Mouse (Mus musculus) natural killer cell, adult 2 months (primary cell): ENCODE measurements at regions not wholly inside any gene's neighbourhood (a gene's known extent, or its start where the extent isn't known, plus 50 kb on each side); places are given as distances from the start of the nearest gene placed in this dataset.

Experiments
- DNase-seq, 2 experiments: peaks; one replicate each; pipeline ENCODE4 v3.0.0; 2022; ENCODE audit warnings: low spot score in 2 of 2

DNA sequence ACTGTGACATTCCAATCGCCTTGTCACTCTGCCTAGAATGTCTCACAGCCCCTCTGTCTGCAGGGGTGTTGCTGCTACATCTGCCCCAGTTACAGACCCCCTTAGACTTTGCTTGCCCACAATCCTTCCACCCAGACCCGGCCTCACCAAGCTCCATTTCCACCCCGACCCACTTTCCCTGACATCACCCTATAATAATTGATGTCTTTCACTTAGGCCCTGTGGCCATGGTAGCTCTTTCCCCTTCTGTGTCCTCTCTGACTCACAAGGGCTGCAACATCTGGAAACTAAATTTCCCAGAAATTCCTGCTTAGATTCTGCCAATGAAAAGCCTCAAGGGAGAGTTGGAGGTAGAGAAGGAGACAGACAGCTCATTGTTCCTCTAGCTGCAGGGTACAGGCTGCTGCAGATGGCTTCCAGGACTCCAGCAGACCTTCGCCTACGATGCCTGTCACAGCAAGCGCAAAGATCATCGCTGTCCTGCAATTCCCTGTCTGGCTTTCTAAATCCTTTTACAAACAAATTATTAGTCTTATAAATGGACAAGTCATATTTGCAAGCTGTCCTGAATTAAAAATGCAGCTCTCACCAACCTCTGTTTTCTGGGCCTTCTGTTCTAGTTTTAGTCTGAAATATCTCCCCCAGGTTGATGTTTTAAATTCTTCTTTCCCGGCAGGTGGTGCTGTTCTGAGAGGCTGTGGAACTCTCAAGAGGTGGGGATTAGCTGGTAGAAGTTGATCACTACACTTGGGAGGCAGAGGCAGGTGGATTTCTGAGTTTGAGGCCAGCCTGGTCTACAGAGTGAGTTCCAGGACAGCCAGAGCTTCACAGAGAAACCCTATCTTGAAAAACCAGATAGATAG is 104.9 kb upstream of the Oxgr1 start:
- no peak for DNase-seq

DNA sequence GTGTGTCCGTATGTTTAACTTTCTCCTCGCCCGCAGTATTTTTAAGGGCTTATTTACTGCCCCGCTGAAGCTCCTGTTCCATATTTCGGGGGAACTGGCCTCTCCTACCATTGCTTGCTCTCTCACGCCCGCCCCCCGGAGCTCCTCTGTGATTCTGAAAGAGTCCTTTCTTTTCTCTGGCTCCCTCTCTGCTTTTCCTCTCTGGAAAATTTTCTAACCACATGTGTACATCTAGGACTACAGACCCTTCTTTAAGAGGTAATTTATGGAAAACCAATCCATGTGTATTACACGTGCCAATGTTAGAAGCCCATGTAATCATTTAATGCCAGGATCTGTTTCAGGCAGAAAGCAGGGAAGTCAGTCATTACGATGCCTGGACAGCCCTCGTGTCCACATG is 106.6 kb upstream of the Oxgr1 start:
- no peak for DNase-seq

GRCm38 (mm10) chr14:120149341-120149741 is 107.1 kb upstream of the Oxgr1 start:
- no peak for DNase-seq

GRCm38 (mm10) chr14:120150589-120150988 is 108.4 kb upstream of the Oxgr1 start:
- no peak for DNase-seq

- DNase-seq, result no peak
These were observed 112.2 kb upstream of the Oxgr1 start for GRCm38 (mm10) chr14:120154413-120154812.

- no peak for DNase-seq
These were observed 111.3 kb upstream of the Mbnl2 start for GRCm38 (mm10) chr14:120164184-120164583.

GRCm38 (mm10) chr14:120165496-120166045 is 109.9 kb upstream of the Mbnl2 start:
- DNase-seq, result no peak

GRCm38 (mm10) chr14:120170733-120171132 is 104.7 kb upstream of the Mbnl2 start:
- no peak for DNase-seq

GRCm38 (mm10) chr14:120172058-120172457 is 103.4 kb upstream of the Mbnl2 start:
- no peak for DNase-seq

GRCm38 (mm10) chr14:120172844-120173243 is 102.6 kb upstream of the Mbnl2 start:
- DNase-seq, result no peak

DNA sequence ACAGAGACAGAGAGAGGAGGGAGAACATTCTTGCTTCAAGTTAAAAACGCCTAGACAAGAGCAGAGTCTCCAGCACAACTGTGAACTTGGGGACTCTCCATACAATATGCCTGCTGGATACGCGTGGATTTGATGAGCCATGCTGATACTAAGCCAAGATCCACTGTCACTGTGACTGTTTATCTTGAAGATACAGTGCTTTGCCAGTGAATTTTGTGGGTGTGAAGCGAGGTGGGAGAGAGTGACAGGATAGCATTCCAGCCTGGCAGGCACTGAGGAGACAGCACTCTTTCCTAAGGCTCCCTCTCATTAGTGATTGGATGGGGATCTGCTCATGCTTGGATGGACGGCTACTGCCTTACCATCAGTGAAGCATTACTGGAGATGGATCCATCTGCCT is 100.9 kb upstream of the Mbnl2 start:
- no peak for DNase-seq

DNA sequence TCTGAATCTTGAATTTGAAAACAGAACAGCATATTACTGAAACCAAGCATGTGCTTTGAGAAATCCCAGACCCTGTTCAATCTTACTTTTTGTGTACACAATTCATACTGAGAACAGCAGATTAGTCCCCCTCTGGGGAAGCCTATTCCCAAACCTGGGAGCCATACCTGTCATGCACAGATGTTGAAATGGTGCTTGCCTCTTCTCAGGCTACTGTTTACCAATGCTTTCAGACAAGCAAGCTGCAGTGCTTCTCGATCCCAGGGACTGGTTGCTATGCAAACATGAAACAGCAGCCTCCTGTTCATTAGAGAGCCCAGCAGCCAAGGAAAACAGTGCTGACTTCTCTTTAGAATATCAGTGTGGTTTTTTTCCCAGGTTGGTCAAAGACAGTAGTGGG is 80.3 kb upstream of the Mbnl2 start:
- DNase-seq, result no peak

- no peak for DNase-seq
These were observed 63.7 kb upstream of the Mbnl2 start for GRCm38 (mm10) chr14:120211741-120212140.

DNA sequence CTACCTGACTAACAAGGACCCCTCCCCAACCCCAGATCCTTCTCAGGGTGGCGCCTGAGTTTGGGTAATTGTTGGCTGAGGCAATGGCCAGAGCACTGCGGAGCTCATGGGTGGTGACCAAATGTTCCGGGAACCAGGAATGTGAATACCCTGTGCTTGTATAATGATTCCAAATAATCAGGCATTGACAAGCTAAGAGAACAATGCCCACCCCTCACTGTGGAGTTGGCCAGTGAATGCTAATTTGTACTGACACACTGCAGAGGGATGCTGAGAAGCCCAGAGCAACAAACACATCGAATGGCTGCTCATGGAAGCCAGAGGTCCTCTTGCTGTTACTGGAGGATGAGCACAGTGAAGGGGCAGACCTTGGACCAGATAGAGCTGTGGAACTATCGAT is 62.8 kb upstream of the Mbnl2 start:
- no peak for DNase-seq

DNA sequence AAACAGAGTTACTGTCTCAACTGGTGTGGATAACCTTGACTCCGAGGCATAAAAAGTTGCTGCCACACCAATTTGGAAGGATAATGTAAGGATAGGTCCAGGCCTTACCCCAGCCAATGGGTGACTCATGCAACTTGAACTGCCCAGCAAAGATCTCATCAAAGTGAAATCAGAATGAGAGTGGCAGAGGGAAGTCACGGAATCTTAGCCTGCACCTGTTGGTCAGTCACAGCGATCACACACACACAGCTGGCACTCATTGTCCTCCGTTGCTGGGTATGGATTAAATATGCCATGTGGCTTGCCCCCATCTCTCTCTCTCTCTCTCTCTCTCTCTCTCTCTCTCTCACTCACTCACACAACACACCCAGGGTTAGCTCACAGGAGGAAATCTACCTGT is 56.2 kb upstream of the Mbnl2 start:
- DNase-seq, result no peak

- no peak for DNase-seq
These were observed 51.8 kb upstream of the Mbnl2 start for GRCm38 (mm10) chr14:120223528-120224201.

GRCm38 (mm10) chr14:120224202-120224846 is 51.1 kb upstream of the Mbnl2 start:
- no peak for DNase-seq

DNA sequence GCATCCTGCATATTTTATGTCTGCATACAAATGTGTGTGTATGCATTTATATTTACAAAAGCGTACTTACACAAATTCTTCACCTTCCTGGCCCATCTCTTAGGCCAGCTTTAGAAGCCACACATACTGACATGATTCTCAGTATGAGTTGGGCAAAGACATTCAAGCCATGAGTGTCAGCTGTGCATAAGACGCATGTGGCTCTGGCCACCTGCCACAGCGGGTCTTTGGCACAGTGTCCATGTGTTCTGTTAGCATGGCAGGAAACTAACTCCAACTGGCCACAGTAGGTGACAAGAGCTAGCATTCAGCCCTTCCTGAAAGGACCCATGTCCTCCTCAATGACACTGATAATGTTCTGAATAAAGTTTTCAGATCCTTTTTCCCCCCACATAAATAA is 49.8 kb upstream of the Mbnl2 start:
- DNase-seq, result no peak
